Mouse (Mus musculus) midbrain, embryonic 11.5 days (tissue): ENCODE measurements around the gene Mmp2. TPM values are rescaled to one million over a fixed set of nuclear protein-coding genes. Genes with fewer than 3 reads are reported as not detected.

ENCODE experiments used
- ATAC-seq: fragments of 200-750 bp; cut with Nextera tagmentation; 2 replicates; pipeline ENCODE4 v1.8.0; 2017; ENCODE audit warnings: moderate TSS enrichment, moderate library complexity; ENCODE audit not compliant: low FRiP score
- DNase-seq: peaks from one replicate; pipeline ENCODE4 v3.0.0; 2015; ENCODE audit warnings: low spot score; ENCODE audit errors: missing footprints
- H3K27ac ChIP-seq: fragments of 300-500 bp; sonication (generic); 2 replicates; pipeline ENCODE4 v1.5.1; 2014; ENCODE audit warnings: low read depth, low read length
- H3K27me3 ChIP-seq: fragments of 300-500 bp; sonication (generic); 2 replicates; pipeline ENCODE4 v1.6.1; 2014; ENCODE audit warnings: mild to moderate bottlenecking, low read length, moderate library complexity, mixed read lengths; ENCODE audit not compliant: control insufficient read depth, insufficient read depth
- H3K36me3 ChIP-seq: fragments of 300-500 bp; sonication (generic); 2 replicates; pipeline ENCODE4 v1.6.1; 2014; ENCODE audit warnings: mild to moderate bottlenecking, low read length, moderate library complexity, mixed read lengths; ENCODE audit not compliant: control insufficient read depth, insufficient read depth
- H3K4me1 ChIP-seq: fragments of 300-500 bp; sonication (generic); 2 replicates; pipeline ENCODE4 v1.6.1; 2014; ENCODE audit warnings: low read length; ENCODE audit not compliant: control insufficient read depth, insufficient read depth
- H3K4me2 ChIP-seq: fragments of 300-500 bp; sonication (generic); 2 replicates; pipeline ENCODE4 v1.6.1; 2014; ENCODE audit warnings: mild to moderate bottlenecking, moderate library complexity
- H3K4me3 ChIP-seq: fragments of 300-500 bp; sonication (generic); 2 replicates; pipeline ENCODE4 v1.5.1; 2014; ENCODE audit warnings: low read depth, low read length
- H3K9ac ChIP-seq: fragments of 300-500 bp; sonication (generic); 2 replicates; pipeline ENCODE4 v1.6.1; 2014; ENCODE audit warnings: low read length
- H3K9me3 ChIP-seq: fragments of 300-500 bp; sonication (generic); 2 replicates; pipeline ENCODE4 v1.6.1; 2016; ENCODE audit warnings: low read length; ENCODE audit not compliant: control insufficient read depth
- WGBS: fragments of 180-500 bp; shearing (Covaris S2); extraction: QIAGEN DNeasy Blood & Tissue Kit; methylation state at CpG from one replicate; pipeline ENCODE4 v1.1.7; 2014; 5-methylcytosine and 5-hydroxymethylcytosine counted together
- polyA plus RNA-seq: library from polyadenylated mRNA; unstranded; fragments of >200 nt; fragmentation: Nextera tagmentation; extraction: Ambion mirVana; gene quantifications from 2 replicates; pipeline ENCODE4 v1.2.1, GENCODE M21; 2014

The Mmp2 gene
- polyA plus RNA-seq, 1 experiment from 2014 or later: 51.3 TPM

GRCm38 (mm10) chr8:92896611-92897010 lies 69.5 kb downstream of the Mmp2 start:
- DNase-seq (no peak), ATAC-seq (no peak)
- Histone ChIP-seq H3K9me3 (no peaks in the 10 kb centered on the region), H3K4me2 (no peak overlapping the region), H3K27ac (no peak overlapping the region), H3K4me3 (no peak overlapping the region), H3K9ac (no peak overlapping the region), H3K4me1 (no peaks in the 10 kb centered on the region), H3K27me3 (no peaks in the 10 kb centered on the region), H3K36me3 (no peaks in the 10 kb centered on the region)
- WGBS: 82% methylated on average over 5 of the region's 5 CpGs

DNA sequence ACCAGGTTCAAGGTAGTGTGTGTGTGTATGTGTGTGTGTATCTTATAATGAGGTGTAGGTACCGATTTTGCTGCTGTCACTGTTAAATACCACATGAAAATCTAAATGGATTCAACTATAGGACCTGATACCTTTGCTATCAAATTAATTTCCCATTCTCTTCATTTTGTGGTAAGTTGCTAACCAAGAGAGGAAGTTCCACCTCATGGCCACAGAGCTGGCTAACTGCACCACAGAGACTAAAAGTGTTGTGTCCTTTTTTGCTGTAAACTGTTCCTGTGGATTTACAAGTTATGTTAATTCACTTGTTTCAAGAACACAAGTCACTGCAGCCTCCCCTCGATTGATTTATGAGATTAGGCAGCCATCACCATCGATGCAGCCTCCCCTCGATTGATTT lies 70.7 kb downstream of the Mmp2 start:
- DNase-seq: no peak
- H3K9ac ChIP-seq: no peak overlapping the region
- H3K27me3 ChIP-seq: no peaks in the 10 kb centered on the region
- H3K4me1 ChIP-seq: no peaks in the 10 kb centered on the region
- H3K4me2 ChIP-seq: no peak overlapping the region
- H3K4me3 ChIP-seq: no peak overlapping the region
- WGBS: 78% methylated on average over 4 of the region's 4 CpGs
- no peaks in the 10 kb centered on the region for H3K36me3 ChIP-seq
- H3K27ac ChIP-seq: no peak overlapping the region
- ATAC-seq: no peak
- H3K9me3 ChIP-seq: no peaks in the 10 kb centered on the region

- 90% methylated on average over 9 of the region's 9 CpGs for WGBS
- Histone ChIP-seq H3K9ac (no peak overlapping the region), H3K4me2 (no peak overlapping the region), H3K4me3 (no peak overlapping the region), H3K36me3 (no peaks in the 10 kb centered on the region), H3K4me1 (no peaks in the 10 kb centered on the region), H3K9me3 (no peaks in the 10 kb centered on the region), H3K27ac (no peak overlapping the region), H3K27me3 (no peaks in the 10 kb centered on the region)
- no peak for ATAC-seq
- DNase-seq: no peak
Observed at GRCm38 (mm10) chr8:92899590-92899989, 72.5 kb downstream of the Mmp2 start.

GRCm38 (mm10) chr8:92901107-92901506 lies 74.0 kb downstream of the Mmp2 start, which contains the start of gene Capns2:
Gene Capns2, plus strand, starts transcription at chr8:92901407.
- Histone ChIP-seq H3K27me3 (no peaks in the 10 kb centered on the region), H3K27ac (no peak within 1 kb of the TSS), H3K9me3 (no peaks in the 10 kb centered on the region), H3K4me3 (no peak within 1 kb of the TSS), H3K9ac (no peak within 1 kb of the TSS), H3K4me1 (no peaks in the 10 kb centered on the region), H3K36me3 (no peaks in the 10 kb centered on the region), H3K4me2 (no peak within 1 kb of the TSS)
- ATAC-seq (no peak), DNase-seq (no peak)
- WGBS: 97% methylated on average over 5 of the region's 5 CpGs

DNA sequence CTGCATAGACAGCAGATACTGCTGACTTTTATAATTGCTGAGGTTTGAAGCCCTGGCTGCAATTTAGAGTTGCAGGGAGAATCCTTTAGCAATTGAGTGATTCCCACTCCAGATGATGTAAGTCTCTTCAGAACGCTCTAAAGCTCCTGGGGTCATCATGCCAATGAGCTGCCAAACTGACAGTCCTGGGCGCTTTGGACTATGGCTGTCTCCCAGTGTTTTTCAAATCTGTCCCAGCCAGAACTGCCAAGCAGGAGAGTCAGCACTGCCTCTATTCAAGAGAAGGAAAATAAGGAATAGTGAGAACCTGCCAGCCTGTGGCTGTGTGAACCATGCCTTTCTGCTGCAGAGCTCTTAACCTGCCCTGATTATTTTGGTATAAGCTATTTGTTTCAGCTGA lies 75.9 kb downstream of the Mmp2 start:
- no peak for ATAC-seq
- H3K9ac ChIP-seq: no peak overlapping the region
- whole genome bisulfite sequencing: 89% methylated on average over 2 of the region's 2 CpGs

More for the DNA sequence above, 75.9 kb downstream of the Mmp2 start:
- no peak overlapping the region for H3K4me2 ChIP-seq
- H3K9me3 ChIP-seq: no peaks in the 10 kb centered on the region
- no peaks in the 10 kb centered on the region for H3K36me3 ChIP-seq
- no peak overlapping the region for H3K27ac ChIP-seq
- H3K4me3 ChIP-seq: no peak overlapping the region
- DNase-seq: no peak
- no peaks in the 10 kb centered on the region for H3K4me1 ChIP-seq
- H3K27me3 ChIP-seq: no peaks in the 10 kb centered on the region

Other genes starting within 250 kb of the Mmp2 start
- 2.3 and 2.6 TPM in 2 replicates for gene Irx6, start 153.0 kb upstream of the Mmp2 start, polyA plus RNA-seq
- gene Lpcat2, start 28.0 kb downstream of the Mmp2 start, polyA plus RNA-seq: 2.7 and 2.8 TPM in 2 replicates
- gene Capns2, start 74.1 kb downstream of the Mmp2 start, polyA plus RNA-seq: 0.18 TPM in 1 of 2 replicates, not detected in the other
- 0.03 TPM in 1 of 2 replicates, not detected in the other for gene Slc6a2, start 132.8 kb downstream of the Mmp2 start, polyA plus RNA-seq
- gene Ces1a, start 220.9 kb downstream of the Mmp2 start, polyA plus RNA-seq: not detected in 2 replicates